Mouse (Mus musculus) kidney, postnatal 14 days (tissue): ENCODE measurements at regions not wholly inside any gene's neighbourhood (a gene's known extent, or its start where the extent isn't known, plus 50 kb on each side); places are given as distances from the start of the nearest gene placed in this dataset.

Source experiments
- DNase-seq: peaks from one replicate; pipeline ENCODE4 v3.0.0; 2022; ENCODE audit warnings: mixed read lengths

DNA sequence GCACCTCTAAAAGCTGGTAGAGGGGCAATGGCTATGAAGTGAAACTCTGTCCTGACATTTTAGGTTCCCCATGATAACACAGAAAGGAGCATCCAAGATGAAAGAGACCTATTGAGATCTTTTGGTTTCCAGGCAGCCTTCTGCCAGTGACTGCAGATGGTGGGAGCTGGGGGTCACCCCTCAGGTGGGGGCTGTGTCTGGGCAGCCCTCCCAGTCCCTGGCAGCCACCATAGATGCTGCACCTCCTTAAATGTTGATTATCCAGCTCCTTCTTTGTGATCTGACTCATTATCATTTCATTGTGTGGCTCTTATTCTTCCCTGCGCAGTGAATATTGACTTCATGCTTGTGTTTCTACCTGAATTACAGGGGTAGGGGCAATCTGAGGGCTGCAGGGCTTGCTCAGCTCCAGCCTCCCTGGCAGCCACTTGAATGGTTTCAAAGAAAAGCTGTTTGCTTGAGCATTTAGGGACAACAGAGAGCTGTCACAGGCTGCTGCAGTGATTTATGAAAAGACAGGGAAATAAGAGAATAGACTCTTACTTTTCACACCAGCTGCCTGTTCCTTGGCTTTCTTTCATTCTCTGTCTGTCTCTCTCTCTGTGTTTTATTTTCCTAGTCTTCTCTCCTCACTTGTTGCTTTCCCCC, 113.1 kb upstream of the Jag1 start:
- no peak for DNase-seq

DNA sequence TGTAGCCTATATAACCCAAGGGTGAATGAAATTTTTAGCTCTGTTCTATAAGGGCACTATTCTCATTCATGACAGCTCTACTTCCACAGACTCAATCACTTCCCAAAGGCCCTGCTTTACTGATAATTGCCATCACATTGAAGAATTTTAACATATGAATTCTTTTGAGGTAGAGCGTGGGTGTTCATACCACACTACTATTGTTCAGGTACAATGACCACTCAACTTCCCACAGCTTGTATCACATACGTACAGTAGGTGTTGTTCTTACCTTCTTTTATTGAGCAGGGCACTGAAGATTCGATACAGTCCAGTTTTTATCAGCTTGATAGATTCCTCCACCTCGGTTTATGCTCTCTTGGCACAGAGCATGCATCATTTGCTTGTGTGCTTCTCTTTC, 111.1 kb upstream of the Jag1 start:
- no peak for DNase-seq

DNA sequence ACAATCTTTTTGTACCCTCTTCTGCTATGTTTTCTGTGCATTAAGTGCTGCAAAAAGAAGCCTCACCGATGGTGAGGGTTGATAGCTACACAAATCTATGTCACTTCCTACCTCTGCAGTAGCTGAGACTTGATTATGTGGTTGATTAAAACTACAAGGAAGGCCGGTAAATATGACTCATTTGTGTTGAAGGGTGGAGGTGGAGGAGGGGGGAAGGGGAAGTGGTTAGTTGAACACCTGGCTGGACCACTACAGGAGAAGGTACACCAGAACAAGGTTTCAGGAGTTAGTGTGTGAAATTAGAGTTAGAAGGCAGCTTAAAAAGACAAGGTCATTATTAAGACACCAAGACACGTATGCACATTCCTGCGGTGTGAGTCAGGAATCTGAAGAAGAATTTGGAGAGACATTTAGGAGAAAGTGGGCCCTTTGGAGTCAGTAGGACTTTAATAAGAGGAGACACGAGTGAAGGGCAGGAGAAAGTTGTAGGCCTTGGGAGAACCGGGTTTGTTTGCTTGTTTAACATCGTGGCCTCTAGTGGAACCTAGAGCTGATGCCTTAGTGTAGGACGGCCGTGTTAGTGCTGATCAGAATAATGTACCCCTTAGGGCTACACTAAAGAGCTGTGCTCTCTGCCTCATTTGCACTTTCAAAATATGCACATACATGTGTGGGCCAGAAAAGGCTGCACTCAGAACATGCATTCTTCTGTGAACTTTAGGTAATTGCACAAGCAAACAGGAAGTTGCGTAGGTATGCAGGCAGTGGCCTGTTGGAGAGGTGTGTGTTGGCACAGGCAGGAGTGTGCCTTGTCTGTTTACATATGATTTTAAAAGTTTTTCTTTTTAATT, 108.5 kb upstream of the Jag1 start:
- DNase-seq, result peak; percentile 45

DNA sequence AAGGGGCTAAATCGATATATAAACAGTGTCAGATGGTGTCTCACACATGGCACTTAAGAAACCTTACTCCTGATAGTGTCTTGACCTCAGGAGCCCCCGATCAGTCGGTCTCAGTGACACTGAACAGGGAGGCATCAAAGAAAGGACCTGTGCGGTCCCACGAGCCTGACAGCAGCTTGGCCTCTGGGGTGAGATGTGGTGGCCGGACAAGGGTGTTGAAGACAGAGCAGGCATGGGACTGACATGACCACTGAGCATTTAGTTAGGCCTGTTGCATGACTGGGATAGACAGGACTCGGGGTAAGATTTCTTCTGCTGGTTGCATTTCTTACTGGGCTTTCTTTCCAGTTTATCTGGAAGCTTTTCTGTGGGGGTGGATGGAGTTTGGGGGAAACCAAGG, 99.3 kb upstream of the Jag1 start:
- DNase-seq, result no peak

DNA sequence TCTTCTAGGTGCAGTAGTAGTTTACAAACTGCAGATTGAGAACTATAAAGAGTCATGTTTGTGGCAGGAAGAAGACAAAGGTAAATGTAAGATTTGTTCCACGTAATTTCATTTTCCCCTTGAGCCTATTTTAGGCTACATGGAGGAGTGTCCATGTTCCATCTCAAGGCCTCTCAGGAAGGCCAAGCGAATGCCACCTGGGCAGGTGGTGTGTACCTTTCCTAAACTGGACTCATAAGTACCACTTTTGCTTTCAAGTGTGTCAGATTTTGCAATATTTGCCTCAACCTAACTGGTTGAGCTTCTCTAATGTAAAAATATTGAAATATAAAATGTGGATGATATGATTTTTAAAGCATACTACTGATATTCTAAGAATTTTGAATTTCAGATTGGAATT, 91.4 kb upstream of the Jag1 start:
- no peak for DNase-seq

DNA sequence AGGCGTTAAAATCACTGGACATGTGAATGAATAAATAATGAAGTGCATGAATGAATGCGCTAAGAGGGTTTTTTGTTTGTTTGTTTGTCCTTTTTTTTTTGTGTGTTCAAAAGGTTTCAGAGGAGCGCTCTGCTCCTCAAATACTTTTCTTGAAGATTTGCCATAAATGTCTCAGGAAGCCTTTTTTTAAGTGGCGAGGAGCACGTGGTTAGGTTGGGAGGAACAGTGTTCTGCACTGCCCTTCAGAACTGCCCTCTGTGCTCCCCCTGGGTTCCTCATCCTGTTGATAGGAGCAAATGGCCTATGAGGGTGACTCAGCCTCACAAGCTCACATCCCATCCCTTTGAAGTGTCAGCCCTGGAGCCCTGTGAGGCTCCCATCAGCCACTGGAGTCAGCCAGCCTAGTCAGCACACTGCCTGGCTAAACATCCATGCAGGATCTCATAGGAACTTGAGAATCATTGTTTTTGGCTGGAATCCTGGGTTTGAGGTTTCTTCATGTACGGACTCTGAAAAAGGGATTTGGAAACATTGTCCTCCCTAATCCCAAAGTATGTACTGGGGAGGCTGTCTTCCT, 87.9 kb upstream of the Jag1 start:
- peak; percentile 19 for DNase-seq

DNA sequence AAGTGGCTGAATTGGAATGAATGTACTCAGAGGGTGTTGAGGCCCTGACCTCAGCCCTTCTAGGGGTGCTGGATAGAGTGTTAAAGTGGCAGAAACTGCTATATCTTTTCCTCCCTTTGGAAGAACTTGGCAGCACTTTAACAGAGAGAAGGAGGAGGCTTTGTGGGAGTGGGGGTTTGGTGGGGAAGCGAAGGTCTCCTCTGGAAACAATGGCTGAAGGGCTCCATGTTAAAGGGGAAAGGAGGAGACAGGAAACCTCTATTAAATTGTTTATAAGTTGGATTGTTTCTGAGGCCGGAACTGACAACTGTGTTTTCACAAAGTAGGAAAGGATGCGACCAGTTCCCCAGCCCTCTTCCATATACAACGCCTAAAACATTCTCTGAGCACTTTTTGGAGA, 83.7 kb upstream of the Jag1 start:
- no peak for DNase-seq

DNA sequence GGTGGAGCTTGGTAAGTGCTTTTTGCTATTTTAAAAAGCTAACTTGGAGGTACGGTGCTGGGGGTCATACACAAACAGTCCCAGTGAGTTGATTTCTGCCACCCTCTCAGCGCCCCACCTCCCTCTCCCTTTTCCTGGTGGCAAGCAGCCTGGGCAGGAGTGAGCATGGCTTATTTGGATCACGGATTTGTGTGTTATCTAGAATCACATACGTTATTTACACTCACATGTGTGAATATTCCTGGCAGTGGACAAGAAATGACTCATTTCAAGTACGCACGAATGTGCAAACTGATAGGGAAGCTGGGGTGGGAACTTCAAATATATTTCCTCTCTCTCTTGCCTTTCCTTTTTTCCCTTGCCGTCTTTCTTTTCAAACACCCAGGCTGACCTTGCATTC, 75.7 kb upstream of the Jag1 start:
- no peak for DNase-seq

DNA sequence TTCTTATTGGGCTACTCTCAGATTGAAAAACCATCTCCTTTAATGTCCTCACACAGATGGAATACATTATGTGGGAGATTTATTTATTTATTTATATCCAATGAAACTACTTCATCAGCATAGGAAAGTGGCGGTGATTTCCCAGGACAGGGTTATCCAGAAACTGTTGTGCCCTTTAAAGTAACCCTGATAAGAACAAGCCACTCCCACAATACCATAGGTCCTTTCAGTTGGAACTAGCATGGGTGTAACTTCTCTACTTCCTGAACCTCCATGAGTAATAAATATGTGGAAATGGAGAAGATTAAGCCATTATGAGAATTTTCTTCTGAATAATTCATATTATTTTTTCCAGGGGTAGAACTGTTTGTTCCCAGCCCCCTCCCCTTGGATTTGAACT, 52.7 kb upstream of the Jag1 start:
- no peak for DNase-seq

DNA sequence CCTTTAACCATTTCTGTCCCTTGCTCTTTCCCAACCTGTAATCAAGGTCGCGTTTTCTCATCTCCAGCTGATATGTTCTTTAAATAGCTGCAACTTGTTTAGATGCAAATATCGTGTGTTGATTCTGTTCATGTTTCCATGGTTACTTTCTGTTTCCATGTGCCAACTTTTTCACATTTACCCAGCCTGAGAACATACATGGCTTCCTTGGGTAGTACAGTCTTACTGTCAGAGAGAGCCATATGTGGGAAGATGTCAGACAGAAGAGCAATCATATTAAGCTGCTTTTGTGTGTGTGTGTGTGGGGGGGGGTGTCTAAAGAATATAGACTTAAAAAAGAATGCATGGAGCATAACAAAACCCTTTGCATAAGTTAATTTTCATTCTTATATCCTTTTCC, 52.2 kb upstream of the Jag1 start:
- no peak for DNase-seq
